Mouse (Mus musculus) lung, postnatal 0 days (tissue): ENCODE results near the gene Msantd3.

ENCODE experiments used
- CTCF ChIP-seq: IDR thresholded peaks from 2 replicates; pipeline ENCODE4 v1.5.1; 2016; ENCODE audit warnings: antibody characterized with exemption, mild to moderate bottlenecking
- EP300 ChIP-seq: IDR thresholded peaks from 2 replicates; pipeline ENCODE4 v1.6.1; 2016; ENCODE audit warnings: antibody characterized with exemption, mild to moderate bottlenecking, control low read depth

- TF ChIP-seq CTCF = no peak
- TF ChIP-seq EP300 = no peak
Measured at GRCm38 (mm10) chr4:48584421-48585240, 44.9 kb downstream of the Msantd3 start, which contains the start of gene Tmeff1.
